Mouse (Mus musculus) erythroblast, embryonic 14.5 days (primary cell): ENCODE measurements around the gene Masp2.

ENCODE experiments used
- GATA1 ChIP-seq: IDR thresholded peaks from 2 replicates; pipeline ENCODE4 v1.6.1; 2012; ENCODE audit warnings: low read length, inconsistent platforms, mixed read lengths
- TAL1 ChIP-seq: IDR thresholded peaks from 3 replicates; pipeline ENCODE4 v1.6.1; 2012; ENCODE audit warnings: low read length, inconsistent platforms, mixed read lengths

- no peak for TF ChIP-seq GATA1
- no peak for TF ChIP-seq TAL1
Observed at GRCm38 (mm10) chr4:148664021-148664420, 61.7 kb downstream of the Masp2 start.
